Mouse (Mus musculus): ENCODE results near the gene Hlx.

GRCm38 (mm10) chr1:184777061-184777795 lies 44.8 kb upstream of the Hlx start:
- TF ChIP-seq CTCF (IDR thresholded peaks at IDR 0.05; ENCODE audit: extremely low read depth, insufficient read depth, low read length): no peak
- TF ChIP-seq POLR2A (IDR thresholded peaks at IDR 0.05; ENCODE audit: extremely low read depth, insufficient read depth, low read length): no peak
